Mouse (Mus musculus): ENCODE data around the gene Pcdh17. TPM values are rescaled to one million over a fixed set of nuclear protein-coding genes. Genes with fewer than 3 reads are reported as not detected.

Gene Pcdh17
- polyA plus RNA-seq, 1 experiment from 2014 or later, result 8.3 TPM

- H3K4me3 ChIP-seq (ENCODE audit: low read depth, low read length), result no peak overlapping the region
- no peak for DNase-seq (ENCODE audit: low spot score)
- H3K4me2 ChIP-seq (ENCODE audit: low read length), result no peak overlapping the region
- no peaks in the 10 kb centered on the region for H3K36me3 ChIP-seq (ENCODE audit: control insufficient read depth, insufficient read depth, low read length)
- H3K9me3 ChIP-seq (ENCODE audit: control insufficient read depth, low read length), result no peaks in the 10 kb centered on the region
- H3K27ac ChIP-seq (ENCODE audit: low read depth), result no peak overlapping the region
- no peak for ATAC-seq (replicated peaks; ENCODE audit: low FRiP score, low TSS enrichment, low read depth)
- no peaks in the 10 kb centered on the region for H3K4me1 ChIP-seq (replicated peaks; ENCODE audit: control insufficient read depth, insufficient read depth, low read length)
- no peaks in the 10 kb centered on the region for H3K27me3 ChIP-seq (replicated peaks; ENCODE audit: control insufficient read depth, insufficient read depth, low read length)
- no peak overlapping the region for H3K9ac ChIP-seq (ENCODE audit: low read length)
Observed at GRCm38 (mm10) chr14:84535264-84535663, 91.9 kb downstream of the Pcdh17 start.

GRCm38 (mm10) chr14:84541838-84542237, 98.5 kb downstream of the Pcdh17 start:
- no peaks in the 10 kb centered on the region for H3K27me3 ChIP-seq (replicated peaks; ENCODE audit: control insufficient read depth, insufficient read depth, low read length)
- no peak overlapping the region for H3K27ac ChIP-seq (ENCODE audit: low read depth)
- H3K9me3 ChIP-seq (ENCODE audit: control insufficient read depth, low read length), result no peaks in the 10 kb centered on the region
- H3K4me2 ChIP-seq (ENCODE audit: low read length), result no peak overlapping the region
- WGBS, result 92% methylated on average over 3 of the region's 3 CpGs
- no peak overlapping the region for H3K4me3 ChIP-seq (ENCODE audit: low read depth, low read length)
- no peaks in the 10 kb centered on the region for H3K4me1 ChIP-seq (replicated peaks; ENCODE audit: control insufficient read depth, insufficient read depth, low read length)
- DNase-seq (ENCODE audit: low spot score) (no peak), ATAC-seq (replicated peaks; ENCODE audit: low FRiP score, low TSS enrichment, low read depth) (no peak)
- H3K9ac ChIP-seq (ENCODE audit: low read length), result no peak overlapping the region
- H3K36me3 ChIP-seq (ENCODE audit: control insufficient read depth, insufficient read depth, low read length), result no peaks in the 10 kb centered on the region

GRCm38 (mm10) chr14:84545968-84546367, 102.6 kb downstream of the Pcdh17 start:
- Histone ChIP-seq H3K27me3 (replicated peaks; ENCODE audit: control insufficient read depth, insufficient read depth, low read length) (no peaks in the 10 kb centered on the region), H3K4me2 (ENCODE audit: low read length) (no peak overlapping the region), H3K4me1 (replicated peaks; ENCODE audit: control insufficient read depth, insufficient read depth, low read length) (no peaks in the 10 kb centered on the region), H3K36me3 (ENCODE audit: control insufficient read depth, insufficient read depth, low read length) (no peaks in the 10 kb centered on the region), H3K9ac (ENCODE audit: low read length) (no peak overlapping the region), H3K27ac (ENCODE audit: low read depth) (no peak overlapping the region), H3K4me3 (ENCODE audit: low read depth, low read length) (no peak overlapping the region), H3K9me3 (ENCODE audit: control insufficient read depth, low read length) (no peaks in the 10 kb centered on the region)
- no peak for ATAC-seq (replicated peaks; ENCODE audit: low FRiP score, low TSS enrichment, low read depth)
- WGBS, result 50% methylated on average over 2 of the region's 2 CpGs
- DNase-seq (ENCODE audit: low spot score), result no peak

GRCm38 (mm10) chr14:84547513-84548194, 104.3 kb downstream of the Pcdh17 start:
- DNase-seq (ENCODE audit: low spot score), result no peak
- no peaks in the 10 kb centered on the region for H3K36me3 ChIP-seq (ENCODE audit: control insufficient read depth, insufficient read depth, low read length)
- no peak overlapping the region for H3K4me2 ChIP-seq (ENCODE audit: low read length)
- WGBS, result 82% methylated on average over 10 of the region's 10 CpGs
- H3K27ac ChIP-seq (ENCODE audit: low read depth), result no peak overlapping the region
- no peaks in the 10 kb centered on the region for H3K27me3 ChIP-seq (replicated peaks; ENCODE audit: control insufficient read depth, insufficient read depth, low read length)
- no peaks in the 10 kb centered on the region for H3K4me1 ChIP-seq (replicated peaks; ENCODE audit: control insufficient read depth, insufficient read depth, low read length)
- no peaks in the 10 kb centered on the region for H3K9me3 ChIP-seq (ENCODE audit: control insufficient read depth, low read length)
- H3K4me3 ChIP-seq (ENCODE audit: low read depth, low read length), result no peak overlapping the region
- H3K9ac ChIP-seq (ENCODE audit: low read length), result no peak overlapping the region
- ATAC-seq (replicated peaks; ENCODE audit: low FRiP score, low TSS enrichment, low read depth), result no peak

GRCm38 (mm10) chr14:84551546-84551945, 108.2 kb downstream of the Pcdh17 start:
- no peaks in the 10 kb centered on the region for H3K9me3 ChIP-seq (ENCODE audit: control insufficient read depth, low read length)
- DNase-seq (ENCODE audit: low spot score), result no peak
- H3K27me3 ChIP-seq (replicated peaks; ENCODE audit: control insufficient read depth, insufficient read depth, low read length), result no peaks in the 10 kb centered on the region
- no peak overlapping the region for H3K4me2 ChIP-seq (ENCODE audit: low read length)
- no peak overlapping the region for H3K4me3 ChIP-seq (ENCODE audit: low read depth, low read length)
- no peaks in the 10 kb centered on the region for H3K4me1 ChIP-seq (replicated peaks; ENCODE audit: control insufficient read depth, insufficient read depth, low read length)
- H3K27ac ChIP-seq (ENCODE audit: low read depth), result no peak overlapping the region
- no peaks in the 10 kb centered on the region for H3K36me3 ChIP-seq (ENCODE audit: control insufficient read depth, insufficient read depth, low read length)
- ATAC-seq (replicated peaks; ENCODE audit: low FRiP score, low TSS enrichment, low read depth), result no peak
- H3K9ac ChIP-seq (ENCODE audit: low read length), result no peak overlapping the region
- 82% methylated on average over 5 of the region's 5 CpGs for WGBS

GRCm38 (mm10) chr14:84571071-84571470, 127.7 kb downstream of the Pcdh17 start:
- ATAC-seq (replicated peaks; ENCODE audit: low FRiP score, low TSS enrichment, low read depth), result no peak
- H3K4me3 ChIP-seq (ENCODE audit: low read depth, low read length), result no peak overlapping the region
- DNase-seq (ENCODE audit: low spot score), result no peak
- no peak overlapping the region for H3K27ac ChIP-seq (ENCODE audit: low read depth)
- H3K36me3 ChIP-seq (ENCODE audit: control insufficient read depth, insufficient read depth, low read length), result no peaks in the 10 kb centered on the region
- H3K4me2 ChIP-seq (ENCODE audit: low read length), result no peak overlapping the region
- H3K9ac ChIP-seq (ENCODE audit: low read length), result no peak overlapping the region
- no peaks in the 10 kb centered on the region for H3K9me3 ChIP-seq (ENCODE audit: control insufficient read depth, low read length)
- no peaks in the 10 kb centered on the region for H3K4me1 ChIP-seq (replicated peaks; ENCODE audit: control insufficient read depth, insufficient read depth, low read length)
- H3K27me3 ChIP-seq (replicated peaks; ENCODE audit: control insufficient read depth, insufficient read depth, low read length), result no peaks in the 10 kb centered on the region

Data from intestine, embryonic 14.5 days (tissue).